Mouse (Mus musculus): ENCODE data around the gene Hip1r. TPM values are rescaled to one million over a fixed set of nuclear protein-coding genes. Genes with fewer than 3 reads are reported as not detected.

Gene Hip1r
- polyA plus RNA-seq, 1 experiment, result 18.3 TPM

- H3K27me3 ChIP-seq (replicated peaks; ENCODE audit: control insufficient read depth, insufficient read depth, low read length), result no peaks in the 10 kb centered on the region
- 9% methylated on average over 7 of the region's 7 CpGs for WGBS
- DNase-seq, result peak; percentile 91
- peaks cover 9% of the 10 kb centered on the region for H3K4me1 ChIP-seq (ENCODE audit: control insufficient read depth, insufficient read depth, low read length)
- H3K36me3 ChIP-seq (ENCODE audit: control insufficient read depth, insufficient read depth, low read length), result no peaks in the 10 kb centered on the region
- no peak overlapping the region for H3K4me3 ChIP-seq (ENCODE audit: insufficient read depth, low read depth, low read length)
- TF ChIP-seq CTCF (conservative IDR thresholded peaks at IDR 0.05; ENCODE audit: insufficient read depth, insufficient read length, low read depth, low read length) (peak; percentile 99; the same call in 1 of the 2 replicates), POLR2A (IDR thresholded peaks at IDR 0.05; ENCODE audit: low read depth, low read length) (no peak)
- no peak overlapping the region for H3K27ac ChIP-seq (ENCODE audit: insufficient read depth, low read depth, low read length)
Measured at GRCm38 (mm10) chr5:124000824-124001223, 27.4 kb downstream of the Hip1r start.

GRCm38 (mm10) chr5:124001274-124001673 lies 27.8 kb downstream of the Hip1r start:
- WGBS, result 45% methylated on average over 9 of the region's 9 CpGs
- H3K36me3 ChIP-seq (ENCODE audit: control insufficient read depth, insufficient read depth, low read length), result peaks cover 2% of the 10 kb centered on the region; the same call in 1 of the 2 replicates
- H3K4me3 ChIP-seq (ENCODE audit: insufficient read depth, low read depth, low read length), result no peak overlapping the region
- no peak for TF ChIP-seq POLR2A (IDR thresholded peaks at IDR 0.05; ENCODE audit: low read depth, low read length)
- TF ChIP-seq CTCF (conservative IDR thresholded peaks at IDR 0.05; ENCODE audit: insufficient read depth, insufficient read length, low read depth, low read length), result no peak
- no peak overlapping the region for H3K27ac ChIP-seq (ENCODE audit: insufficient read depth, low read depth, low read length)
- peaks cover 9% of the 10 kb centered on the region for H3K4me1 ChIP-seq (ENCODE audit: control insufficient read depth, insufficient read depth, low read length)
- no peaks in the 10 kb centered on the region for H3K27me3 ChIP-seq (replicated peaks; ENCODE audit: control insufficient read depth, insufficient read depth, low read length)
- no peak for DNase-seq

- TF ChIP-seq CTCF (conservative IDR thresholded peaks at IDR 0.05; ENCODE audit: insufficient read depth, insufficient read length, low read depth, low read length) (no peak), POLR2A (IDR thresholded peaks at IDR 0.05; ENCODE audit: low read depth, low read length) (no peak)
- Histone ChIP-seq H3K27me3 (replicated peaks; ENCODE audit: control insufficient read depth, insufficient read depth, low read length) (no peaks in the 10 kb centered on the region), H3K4me3 (ENCODE audit: insufficient read depth, low read depth, low read length) (no peak overlapping the region), H3K4me1 (ENCODE audit: control insufficient read depth, insufficient read depth, low read length) (peaks cover 18% of the 10 kb centered on the region), H3K27ac (ENCODE audit: insufficient read depth, low read depth, low read length) (peak overlapping the region; percentile 14; the same call in 1 of the 2 replicates), H3K36me3 (ENCODE audit: control insufficient read depth, insufficient read depth, low read length) (peaks cover 2% of the 10 kb centered on the region; the same call in 1 of the 2 replicates)
- peak; percentile 89 for DNase-seq
- 18% methylated on average over 2 of the region's 2 CpGs for WGBS
Measured at GRCm38 (mm10) chr5:124002876-124003275, 29.4 kb downstream of the Hip1r start.

- peak overlapping the region; percentile 14; the same call in 1 of the 2 replicates for H3K27ac ChIP-seq (ENCODE audit: insufficient read depth, low read depth, low read length)
- 41% methylated on average over 4 of the region's 4 CpGs for WGBS
- no peak overlapping the region for H3K4me3 ChIP-seq (ENCODE audit: insufficient read depth, low read depth, low read length)
- no peak for TF ChIP-seq CTCF (conservative IDR thresholded peaks at IDR 0.05; ENCODE audit: insufficient read depth, insufficient read length, low read depth, low read length)
- TF ChIP-seq POLR2A (IDR thresholded peaks at IDR 0.05; ENCODE audit: low read depth, low read length), result no peak
- H3K36me3 ChIP-seq (ENCODE audit: control insufficient read depth, insufficient read depth, low read length), result peaks cover 2% of the 10 kb centered on the region; the same call in 1 of the 2 replicates
- peak; percentile 49 for DNase-seq
- no peaks in the 10 kb centered on the region for H3K27me3 ChIP-seq (replicated peaks; ENCODE audit: control insufficient read depth, insufficient read depth, low read length)
- H3K4me1 ChIP-seq (ENCODE audit: control insufficient read depth, insufficient read depth, low read length), result peaks cover 18% of the 10 kb centered on the region
Measured at GRCm38 (mm10) chr5:124003375-124003774, 29.9 kb downstream of the Hip1r start.

GRCm38 (mm10) chr5:124004356-124005150 lies 31.1 kb downstream of the Hip1r start:
- Histone ChIP-seq H3K27me3 (replicated peaks; ENCODE audit: control insufficient read depth, insufficient read depth, low read length) (no peaks in the 10 kb centered on the region), H3K4me3 (ENCODE audit: insufficient read depth, low read depth, low read length) (no peak overlapping the region), H3K27ac (ENCODE audit: insufficient read depth, low read depth, low read length) (no peak overlapping the region), H3K36me3 (ENCODE audit: control insufficient read depth, insufficient read depth, low read length) (peaks cover 2% of the 10 kb centered on the region; the same call in 1 of the 2 replicates), H3K4me1 (ENCODE audit: control insufficient read depth, insufficient read depth, low read length) (peaks cover 18% of the 10 kb centered on the region)
- TF ChIP-seq POLR2A (IDR thresholded peaks at IDR 0.05; ENCODE audit: low read depth, low read length) (no peak), CTCF (conservative IDR thresholded peaks at IDR 0.05; ENCODE audit: insufficient read depth, insufficient read length, low read depth, low read length) (peak; percentile 26; the same call in 1 of the 2 replicates)
- 57% methylated on average over 17 of the region's 17 CpGs for WGBS
- DNase-seq, result peak; percentile 93

GRCm38 (mm10) chr5:124005151-124005500 lies 31.7 kb downstream of the Hip1r start:
- Histone ChIP-seq H3K36me3 (ENCODE audit: control insufficient read depth, insufficient read depth, low read length) (peaks cover 2% of the 10 kb centered on the region; the same call in 1 of the 2 replicates), H3K27ac (ENCODE audit: insufficient read depth, low read depth, low read length) (peak overlapping the region; percentile 15; the same call in 1 of the 2 replicates), H3K27me3 (replicated peaks; ENCODE audit: control insufficient read depth, insufficient read depth, low read length) (no peaks in the 10 kb centered on the region), H3K4me1 (ENCODE audit: control insufficient read depth, insufficient read depth, low read length) (peaks cover 18% of the 10 kb centered on the region), H3K4me3 (ENCODE audit: insufficient read depth, low read depth, low read length) (no peak overlapping the region)
- DNase-seq, result no peak
- 74% methylated on average over 15 of the region's 15 CpGs for WGBS
- TF ChIP-seq POLR2A (IDR thresholded peaks at IDR 0.05; ENCODE audit: low read depth, low read length), result no peak
- no peak for TF ChIP-seq CTCF (conservative IDR thresholded peaks at IDR 0.05; ENCODE audit: insufficient read depth, insufficient read length, low read depth, low read length)

- no peaks in the 10 kb centered on the region for H3K27me3 ChIP-seq (replicated peaks; ENCODE audit: control insufficient read depth, insufficient read depth, low read length)
- H3K27ac ChIP-seq (ENCODE audit: insufficient read depth, low read depth, low read length), result 0 out of 2 replicates have a peak overlapping the region, but pooled peaks have one; percentile 8
- no peak overlapping the region for H3K4me3 ChIP-seq (ENCODE audit: insufficient read depth, low read depth, low read length)
- H3K4me1 ChIP-seq (ENCODE audit: control insufficient read depth, insufficient read depth, low read length), result peaks cover 18% of the 10 kb centered on the region
- H3K36me3 ChIP-seq (ENCODE audit: control insufficient read depth, insufficient read depth, low read length), result peaks cover 2% of the 10 kb centered on the region; the same call in 1 of the 2 replicates
- TF ChIP-seq POLR2A (IDR thresholded peaks at IDR 0.05; ENCODE audit: low read depth, low read length) (no peak), CTCF (conservative IDR thresholded peaks at IDR 0.05; ENCODE audit: insufficient read depth, insufficient read length, low read depth, low read length) (no peak)
- DNase-seq, result peak; percentile 66
- WGBS, result 55% methylated on average over 11 of the region's 11 CpGs
Measured at GRCm38 (mm10) chr5:124005591-124005990, 32.2 kb downstream of the Hip1r start.
